In genomic region chr15:95742955-95743354, GRCm38 (mm10) we compare ENCODE assay signal across 23 mouse cellular contexts.
"Had no signal": no experiment of that assay in that cellular context is flagged by ENCODE, and none has a peak within 500 bp of the region (broad histone marks: within the 10 kb centered on the region; RNA-seq: fewer than 3 reads in every experiment).

No protein-coding gene starts in this region.

- H3K4me1 ChIP-seq: heart, embryonic 12.5 days; limb, embryonic 12.5 days; liver, embryonic 13.5 days; liver, embryonic 15.5 days had no signal

- H3K36me3 ChIP-seq: heart, embryonic 10.5 days; heart, embryonic 12.5 days; hindbrain, embryonic 13.5 days; hindbrain, embryonic 15.5 days; limb, embryonic 12.5 days; liver, embryonic 13.5 days; liver, embryonic 15.5 days had no signal

- H3K27me3 ChIP-seq: heart, embryonic 12.5 days; hindbrain, embryonic 13.5 days; hindbrain, embryonic 15.5 days; limb, embryonic 12.5 days; liver, embryonic 13.5 days; liver, embryonic 15.5 days had no signal

- H3K9ac ChIP-seq: forebrain, postnatal 0 days; heart, embryonic 12.5 days; hindbrain, embryonic 13.5 days; hindbrain, embryonic 15.5 days; limb, embryonic 12.5 days; liver, embryonic 13.5 days; liver, embryonic 15.5 days had no signal

- ATAC-seq: forebrain, postnatal 0 days; hindbrain, postnatal 0 days had no signal

- H3K4me3 ChIP-seq: heart, embryonic 10.5 days; heart, embryonic 12.5 days; hindbrain, embryonic 13.5 days; hindbrain, embryonic 15.5 days; layer of hippocampus, adult 2 months; limb, embryonic 12.5 days; liver, embryonic 13.5 days; liver, embryonic 15.5 days had no signal

- DNase-seq: forebrain, postnatal 0 days; gastrocnemius, postnatal 14 days; gastrocnemius, postnatal 36 days; heart, adult 18-20 months; heart, postnatal 10 days; heart, postnatal 36 days; kidney, adult 18-20 months; kidney, adult 8-10 months; kidney, postnatal 10 days; kidney, postnatal 25 days; kidney, postnatal 4 days; layer of hippocampus, postnatal 36 days; left cerebral cortex, postnatal 4 days; liver; liver, embryonic 13.5 days had no signal

- H3K9me3 ChIP-seq: heart, embryonic 10.5 days; heart, embryonic 12.5 days; hindbrain, embryonic 13.5 days; hindbrain, embryonic 15.5 days; limb, embryonic 12.5 days; liver, embryonic 13.5 days; liver, embryonic 15.5 days had no signal

- H3K4me2 ChIP-seq: heart, embryonic 12.5 days; hindbrain, embryonic 13.5 days; hindbrain, embryonic 15.5 days; limb, embryonic 12.5 days; liver, embryonic 13.5 days; liver, embryonic 15.5 days had no signal

- H3K27ac ChIP-seq: heart, embryonic 10.5 days; hindbrain, embryonic 13.5 days; hindbrain, embryonic 15.5 days; hindbrain, postnatal 0 days; layer of hippocampus, adult 2 months; limb, embryonic 12.5 days; liver, embryonic 13.5 days; liver, embryonic 15.5 days had no signal
